Mouse (Mus musculus): Measurements from ENCODE around the gene Olfr1427.
A peak's percentile ranks its signal among the peaks of the same experiment; 100 is the strongest.
"Not testable (repeated sequence)": the region's sequence is repeated elsewhere in the genome, so short reads cannot be mapped to it uniquely, and the experiment has no call there.

Gene Olfr1427

GRCm38 (mm10) chr19:12103234-12103633, at the start of gene Olfr1427:
Olfr1427 (minus strand) TSS chr19:12103334.
- DNase-seq (ENCODE audit: low read depth, low spot score) = no peak

- DNase-seq (ENCODE audit: low read depth, low spot score) = no peak
Measured at GRCm38 (mm10) chr19:12145452-12145851, 42.3 kb upstream of the Olfr1427 start.

GRCm38 (mm10) chr19:12143356-12143755, 40.2 kb upstream of the Olfr1427 start:
- no peak for DNase-seq (ENCODE audit: low read depth, low spot score)

- DNase-seq (ENCODE audit: low read depth, low spot score) = peak; percentile 18
Measured at GRCm38 (mm10) chr19:12134289-12134688, 31.2 kb upstream of the Olfr1427 start.

- no peak for DNase-seq (ENCODE audit: low read depth, low spot score)
Measured at GRCm38 (mm10) chr19:12123103-12123502, 20.0 kb upstream of the Olfr1427 start, which contains the start of gene Olfr76. Olfr76 (minus strand) TSS chr19:12123203.

- no peak for DNase-seq (ENCODE audit: low read depth, low spot score)
Measured at GRCm38 (mm10) chr19:12116464-12116863, 13.3 kb upstream of the Olfr1427 start.

- DNase-seq (ENCODE audit: low read depth, low spot score) = no peak
Measured at GRCm38 (mm10) chr19:12115797-12116196, 12.7 kb upstream of the Olfr1427 start, which contains the start of gene Olfr1428. Olfr1428 (minus strand) TSS chr19:12115897.

GRCm38 (mm10) chr19:12113807-12114206, 10.7 kb upstream of the Olfr1427 start:
- DNase-seq (ENCODE audit: low read depth, low spot score) = no peak

GRCm38 (mm10) chr19:12104541-12104940, 1.4 kb upstream of the Olfr1427 start:
- no peak for DNase-seq (ENCODE audit: low read depth, low spot score)

- no peak for DNase-seq (ENCODE audit: low read depth, low spot score)
Measured at GRCm38 (mm10) chr19:12091913-12092312, 11.2 kb downstream of the Olfr1427 start, which contains the start of gene Olfr1426. Olfr1426 (minus strand) TSS chr19:12092013.

GRCm38 (mm10) chr19:12077631-12078030, 25.5 kb downstream of the Olfr1427 start, which contains the start of gene Olfr1425:
Olfr1425 (minus strand) TSS chr19:12077731.
- not testable (repeated sequence) for DNase-seq (ENCODE audit: low read depth, low spot score)

GRCm38 (mm10) chr19:12069546-12069945, 33.6 kb downstream of the Olfr1427 start:
- not testable (repeated sequence) for DNase-seq (ENCODE audit: low read depth, low spot score)

GRCm38 (mm10) chr19:12067806-12068205, 35.3 kb downstream of the Olfr1427 start:
- DNase-seq (ENCODE audit: low read depth, low spot score) = not testable (repeated sequence)

- DNase-seq (ENCODE audit: low read depth, low spot score) = not testable (repeated sequence)
Measured at GRCm38 (mm10) chr19:12062582-12062981, 40.6 kb downstream of the Olfr1427 start, which contains the start of gene Olfr1424. Olfr1424 (minus strand) TSS chr19:12062682.

All from mesoderm, embryonic 11.5 days (tissue).